Mouse (Mus musculus): Measurements from ENCODE around the gene Ptprcap. TPM values are rescaled to one million over a fixed set of nuclear protein-coding genes. Genes with fewer than 3 reads are reported as not detected.
A peak's percentile ranks its signal among the peaks of the same experiment; 100 is the strongest.

Ptprcap gene
- total and polyA plus RNA-seq, 3 experiments, result 1.1 to 6.4 (median 1.7) TPM

DNA sequence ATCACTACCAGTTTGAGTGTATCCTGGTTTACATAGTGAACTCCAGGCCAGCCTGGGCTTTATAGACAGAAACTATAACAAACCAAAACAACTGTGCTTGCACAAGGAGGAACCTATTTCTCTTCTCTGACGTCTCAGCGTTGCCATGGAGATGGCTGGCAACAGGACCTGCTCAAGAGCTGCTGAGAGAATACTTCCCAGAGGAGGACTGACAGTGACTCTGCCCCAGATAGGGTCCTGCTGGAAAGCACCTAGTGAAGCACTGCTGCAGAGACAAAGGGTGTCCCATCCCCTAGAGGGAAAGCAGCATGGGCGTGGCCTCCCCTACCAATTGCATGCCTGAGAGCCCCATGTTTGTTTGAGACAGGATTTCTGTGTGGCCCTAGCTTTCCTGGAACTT lies 28.5 kb downstream of the Ptprcap start:
- intact Hi-C loops (cut with DNase I), result no loop called here

DNA sequence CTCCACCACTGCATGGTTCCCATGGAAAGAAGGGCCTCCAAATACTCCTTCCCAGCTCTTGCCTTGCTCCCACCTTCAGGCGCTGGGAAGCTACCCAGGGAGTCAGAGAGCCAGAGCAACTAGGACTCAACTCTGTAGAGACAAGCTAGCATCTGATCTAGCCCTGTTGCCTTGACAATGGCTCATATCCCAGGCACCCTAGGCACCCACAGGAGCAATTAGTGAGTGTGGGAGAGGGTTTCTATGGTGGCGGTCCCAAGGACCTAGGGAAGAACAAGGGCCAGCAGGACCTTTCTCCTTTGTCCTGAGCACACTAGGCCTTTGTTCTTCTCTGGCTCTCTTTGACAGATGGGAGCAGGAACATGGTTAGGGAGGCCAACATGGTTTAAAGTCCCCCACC lies 30.3 kb downstream of the Ptprcap start:
- WGBS, result 92% methylated on average over 2 of the region's 2 CpGs
- Histone ChIP-seq H3K27ac (no peak overlapping the region), H3K27me3 (ENCODE audit: control insufficient read depth, insufficient read depth, low read length) (no peaks in the 10 kb centered on the region), H3K79me2 (replicated peaks; ENCODE audit: control insufficient read depth, insufficient read depth, low read length) (no peaks in the 10 kb centered on the region), H3K4me1 (ENCODE audit: control insufficient read depth, insufficient read depth, low read length) (peaks cover 8% of the 10 kb centered on the region; the same call in 1 of the 2 replicates), H3K36me3 (ENCODE audit: control insufficient read depth, insufficient read depth, low read length) (no peaks in the 10 kb centered on the region), H3K9ac (ENCODE audit: low read depth, low read length) (no peak overlapping the region), H3K4me3 (no peak overlapping the region)
- intact Hi-C loops (cut with DNase I), result no loop called here
- TF ChIP-seq CTCF (IDR thresholded peaks at IDR 0.05) (no peak), EP300 (IDR thresholded peaks at IDR 0.05; ENCODE audit: insufficient read depth, low read depth, low read length) (no peak), POLR2A (IDR thresholded peaks at IDR 0.05; ENCODE audit: insufficient read depth, low read depth, low read length) (no peak)
- no peak for DNase-seq

More for the DNA sequence above, 28.5 kb downstream of the Ptprcap start:
- no peak for TF ChIP-seq POLR2A (IDR thresholded peaks at IDR 0.05; ENCODE audit: insufficient read depth, low read depth, low read length)
- Histone ChIP-seq H3K27me3 (ENCODE audit: control insufficient read depth, insufficient read depth, low read length) (no peaks in the 10 kb centered on the region), H3K36me3 (ENCODE audit: control insufficient read depth, insufficient read depth, low read length) (no peaks in the 10 kb centered on the region), H3K4me3 (no peak overlapping the region), H3K27ac (no peak overlapping the region), H3K9ac (ENCODE audit: low read depth, low read length) (no peak overlapping the region), H3K4me1 (ENCODE audit: control insufficient read depth, insufficient read depth, low read length) (peaks cover 8% of the 10 kb centered on the region; the same call in 1 of the 2 replicates), H3K79me2 (replicated peaks; ENCODE audit: control insufficient read depth, insufficient read depth, low read length) (no peaks in the 10 kb centered on the region)
- WGBS, result 64% methylated on average over 3 of the region's 3 CpGs
- peak in 1 of 2 experiments; percentile 74 for DNase-seq

DNA sequence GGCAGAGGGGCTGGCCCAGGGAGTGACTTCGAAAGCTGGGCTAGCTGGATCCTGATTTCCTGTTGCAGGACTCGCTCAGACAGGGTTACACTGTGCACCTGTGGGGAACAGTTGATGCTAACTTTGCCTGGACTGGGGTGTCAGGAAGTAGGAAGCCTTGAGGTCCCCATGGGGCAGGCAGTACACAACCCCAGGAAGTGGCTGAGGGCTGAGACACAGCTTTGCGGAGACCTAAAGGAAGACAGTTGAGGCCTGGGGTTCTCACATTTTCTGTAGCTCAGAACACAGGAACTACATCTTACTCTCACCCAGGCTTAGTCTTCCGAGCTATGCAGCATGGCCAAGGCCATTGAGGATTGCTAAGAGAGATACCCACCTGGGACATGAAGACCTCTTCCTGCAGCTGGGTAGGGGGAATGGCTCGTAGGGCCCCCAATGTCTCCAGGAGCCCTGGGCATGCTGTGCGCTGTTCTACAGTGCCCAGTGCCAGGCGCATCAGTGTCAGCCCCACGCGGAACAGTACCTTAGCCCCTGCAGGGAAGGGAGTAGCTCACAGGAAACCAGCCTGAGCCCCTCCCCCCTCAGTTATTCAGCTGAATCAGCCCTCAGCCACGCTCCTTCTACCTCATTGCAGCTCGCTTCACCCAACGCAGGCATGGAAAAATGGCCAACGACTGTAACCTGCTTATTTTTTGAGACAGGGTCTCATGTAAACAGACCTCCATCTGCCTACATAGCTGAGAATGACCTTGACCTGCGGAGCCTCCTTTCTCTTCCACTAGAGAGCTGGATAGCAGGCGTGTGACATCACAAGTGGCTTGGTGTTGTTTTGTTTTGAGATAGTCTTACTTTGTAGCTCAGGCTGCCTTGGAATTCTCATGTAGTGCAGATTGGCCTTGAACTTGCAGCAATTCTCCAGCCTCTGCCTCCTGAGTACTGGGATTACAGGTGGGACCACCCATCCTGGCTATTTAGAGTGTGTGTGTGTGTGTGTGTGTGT lies 31.9 kb downstream of the Ptprcap start:
- peaks cover 8% of the 10 kb centered on the region; the same call in 1 of the 2 replicates for H3K4me1 ChIP-seq (ENCODE audit: control insufficient read depth, insufficient read depth, low read length)
- H3K27ac ChIP-seq, result peak overlapping the region; percentile 54; the same call in 1 of the 2 replicates
- H3K27me3 ChIP-seq (ENCODE audit: control insufficient read depth, insufficient read depth, low read length), result no peaks in the 10 kb centered on the region
- no peaks in the 10 kb centered on the region for H3K79me2 ChIP-seq (replicated peaks; ENCODE audit: control insufficient read depth, insufficient read depth, low read length)
- H3K9ac ChIP-seq (ENCODE audit: low read depth, low read length), result no peak overlapping the region
- peak in 1 of 2 experiments; percentile 56 for DNase-seq
- 42% methylated on average over 15 of the region's 15 CpGs for WGBS
- H3K36me3 ChIP-seq (ENCODE audit: control insufficient read depth, insufficient read depth, low read length), result no peaks in the 10 kb centered on the region
- H3K4me3 ChIP-seq, result no peak overlapping the region
- TF ChIP-seq POLR2A (IDR thresholded peaks at IDR 0.05; ENCODE audit: insufficient read depth, low read depth, low read length) (no peak), EP300 (IDR thresholded peaks at IDR 0.05; ENCODE audit: insufficient read depth, low read depth, low read length) (no peak), CTCF (IDR thresholded peaks at IDR 0.05) (no peak)
- intact Hi-C loops (cut with DNase I), result no loop called here

DNA sequence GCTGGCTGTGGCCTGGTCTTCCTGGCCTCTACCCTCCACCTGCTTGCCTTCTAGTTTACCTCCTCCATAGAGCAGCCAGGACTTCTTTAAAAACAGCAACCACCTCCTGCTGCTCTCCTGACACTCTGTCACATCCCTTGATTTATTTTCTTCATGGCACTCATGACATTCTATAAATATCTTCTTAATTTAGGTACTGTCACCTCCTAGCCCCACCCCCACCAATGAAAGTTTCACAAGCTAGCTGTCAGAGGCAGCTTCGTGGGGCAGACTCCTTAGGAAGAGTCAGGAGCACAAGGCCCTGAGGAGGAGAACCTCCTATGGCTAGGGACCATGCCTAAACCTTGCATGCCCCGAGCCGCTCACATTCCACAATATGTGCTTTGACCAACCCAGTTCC lies 33.9 kb downstream of the Ptprcap start:
- 0 out of 2 replicates have a peak, but pooled peaks cover 2% of the 10 kb centered on the region for H3K79me2 ChIP-seq (replicated peaks; ENCODE audit: control insufficient read depth, insufficient read depth, low read length)
- 69% methylated on average over 3 of the region's 3 CpGs for WGBS
- TF ChIP-seq CTCF (IDR thresholded peaks at IDR 0.05), result no peak
- no peak for TF ChIP-seq EP300 (IDR thresholded peaks at IDR 0.05; ENCODE audit: insufficient read depth, low read depth, low read length)
- no peak for TF ChIP-seq POLR2A (IDR thresholded peaks at IDR 0.05; ENCODE audit: insufficient read depth, low read depth, low read length)
- peak overlapping the region; percentile 75 for H3K27ac ChIP-seq
- no peak for DNase-seq
- peaks cover 11% of the 10 kb centered on the region for H3K4me1 ChIP-seq (ENCODE audit: control insufficient read depth, insufficient read depth, low read length)
- H3K27me3 ChIP-seq (ENCODE audit: control insufficient read depth, insufficient read depth, low read length), result no peaks in the 10 kb centered on the region
- H3K9ac ChIP-seq (ENCODE audit: low read depth, low read length), result no peak overlapping the region
- intact Hi-C loops (cut with DNase I), result no loop called here
- no peaks in the 10 kb centered on the region for H3K36me3 ChIP-seq (ENCODE audit: control insufficient read depth, insufficient read depth, low read length)
- H3K4me3 ChIP-seq, result no peak overlapping the region

DNA sequence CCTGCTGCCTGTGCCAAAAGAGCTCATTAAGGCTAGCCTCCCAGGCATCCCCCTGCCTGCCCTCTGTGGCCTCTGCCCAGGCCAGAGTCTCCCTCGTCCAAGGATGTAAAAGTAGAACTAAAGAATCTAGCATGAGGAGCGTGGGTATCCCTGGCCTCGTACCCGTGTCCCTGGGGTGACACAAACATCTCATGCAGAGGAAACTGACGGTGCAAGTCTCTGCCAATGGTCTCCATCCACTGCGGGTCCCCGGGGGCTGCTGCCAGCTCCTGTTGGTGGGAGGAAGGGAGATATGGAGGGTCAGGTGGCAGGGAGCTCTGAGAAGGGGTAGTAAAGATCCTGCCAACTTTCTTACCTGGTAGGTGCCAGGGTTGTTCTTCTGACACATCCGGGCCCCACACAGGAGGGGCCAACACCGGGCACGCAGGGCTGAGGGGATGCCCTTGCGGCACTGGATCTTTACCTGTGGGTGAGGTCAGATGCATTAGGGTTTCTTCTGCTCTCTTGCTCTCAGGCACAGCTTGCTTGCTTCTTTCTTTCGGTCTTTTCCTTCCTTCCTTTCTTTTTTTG lies 35.7 kb downstream of the Ptprcap start:
- Histone ChIP-seq H3K4me1 (ENCODE audit: control insufficient read depth, insufficient read depth, low read length) (peaks cover 15% of the 10 kb centered on the region), H3K27ac (no peak overlapping the region), H3K79me2 (replicated peaks; ENCODE audit: control insufficient read depth, insufficient read depth, low read length) (peaks cover 5% of the 10 kb centered on the region; the same call in 1 of the 2 replicates), H3K4me3 (no peak overlapping the region), H3K27me3 (ENCODE audit: control insufficient read depth, insufficient read depth, low read length) (no peaks in the 10 kb centered on the region), H3K9ac (ENCODE audit: low read depth, low read length) (no peak overlapping the region), H3K36me3 (ENCODE audit: control insufficient read depth, insufficient read depth, low read length) (peaks cover 7% of the 10 kb centered on the region; the same call in 1 of the 2 replicates)
- WGBS, result 83% methylated on average over 12 of the region's 12 CpGs
- TF ChIP-seq POLR2A (IDR thresholded peaks at IDR 0.05; ENCODE audit: insufficient read depth, low read depth, low read length) (no peak), CTCF (IDR thresholded peaks at IDR 0.05) (no peak), EP300 (IDR thresholded peaks at IDR 0.05; ENCODE audit: insufficient read depth, low read depth, low read length) (no peak)
- intact Hi-C loops (cut with DNase I), result no loop called here
- no peak for DNase-seq
